Comparison of ENCODE assay signal across 8 mouse cellular contexts in genomic region chrX:57338371-57339211, GRCm38 (mm10). TPM values are rescaled to one million over a fixed set of nuclear protein-coding genes. Genes with fewer than 3 reads are reported as not detected.
DNase-seq lines count a peak whose midpoint lies in the region.

Gene Arhgef6 (minus strand): TSS chrX:57338729.

- intact Hi-C loops in left cerebral cortex, postnatal 36 days (cut with DNase I): no loop called here

- no peaks in the 10 kb centered on the region for H3K27me3 ChIP-seq in splenic B cell, adult 2 months (ENCODE audit: control insufficient read depth, insufficient read depth, low read length, poor library complexity, severe bottlenecking)

- no peaks in the 10 kb centered on the region for H3K36me3 ChIP-seq in splenic B cell, adult 2 months (ENCODE audit: control insufficient read depth, insufficient read depth, low read length, poor library complexity, severe bottlenecking)

- DNase-seq in cerebellum, postnatal 14 days: peak; percentile 30 to 41
- DNase-seq in cerebellum, adult 8-10 months: no peak
- peak; percentile 1 for DNase-seq in right cerebral cortex, postnatal 4 days
- DNase-seq in right cerebral cortex, postnatal 10 days (ENCODE audit: low spot score in 2 of 2): no peak
- DNase-seq in heart, adult 18-20 months: peak; percentile 31 to 51
- no peak for DNase-seq in left cerebral cortex, postnatal 36 days (ENCODE audit: low spot score in 2 of 2)
- peak; percentile 34 for DNase-seq in splenic B cell, adult 2 months (ENCODE audit: low read depth, low spot score)
- no peak for DNase-seq in right cerebral cortex, adult 2 months (ENCODE audit: low spot score in 2 of 2)

RNA-seq across cellular contexts. Expression of gene Arhgef6, which starts in this region (rescaled TPM):
- 10 to 100 TPM; 52.4 to 63.8 TPM for total RNA-seq in heart, adult 18-20 months (2021)
- total RNA-seq in left cerebral cortex, postnatal 36 days (2021): 10 to 100 TPM; 11.4 to 14.7 TPM

Comparison
In these comparisons a context has a peak if more than half of its experiments do, and no peak if none do; other contexts are left out.
1. DNase-seq: peak in cerebellum, postnatal 14 days (2 of 2), right cerebral cortex, postnatal 4 days (single experiment), heart, adult 18-20 months (2 of 2) and splenic B cell, adult 2 months (single experiment); none in cerebellum, adult 8-10 months (single experiment), right cerebral cortex, postnatal 10 days (0 of 2), left cerebral cortex, postnatal 36 days (0 of 2) and right cerebral cortex, adult 2 months (0 of 2).